Mouse (Mus musculus): ENCODE results near the gene Olfr896-ps1. TPM values are rescaled to one million over a fixed set of nuclear protein-coding genes. Genes with fewer than 3 reads are reported as not detected.

The Olfr896-ps1 gene
- total RNA-seq (2021), result not detected

GRCm38 (mm10) chr9:38290807-38291206 is at the start of gene Olfr896-ps1:
TSS of gene Olfr896-ps1 (plus strand) at chr9:38291107.
- no peak for DNase-seq
- intact Hi-C loops (cut with DNase I), result no loop called here

GRCm38 (mm10) chr9:38252474-38252873 is 38.4 kb upstream of the Olfr896-ps1 start, which contains the start of gene Olfr143:
TSS of gene Olfr143 (plus strand) at chr9:38252774.
- intact Hi-C loops (cut with DNase I), result no loop called here
- no peak for DNase-seq

- intact Hi-C loops (cut with DNase I), result no loop called here
Observed at GRCm38 (mm10) chr9:38267551-38267950, 23.4 kb upstream of the Olfr896-ps1 start, which contains the start of gene Olfr895. TSS of gene Olfr895 (plus strand) at chr9:38267851.

GRCm38 (mm10) chr9:38328760-38329159 is 37.9 kb downstream of the Olfr896-ps1 start, which contains the start of gene Olfr25:
TSS of gene Olfr25 (plus strand) at chr9:38329060.
- DNase-seq, result no peak

More at GRCm38 (mm10) chr9:38267551-38267950, 23.4 kb upstream of the Olfr896-ps1 start, which contains the start of gene Olfr895:
- no peak for DNase-seq

More at GRCm38 (mm10) chr9:38328760-38329159, 37.9 kb downstream of the Olfr896-ps1 start, which contains the start of gene Olfr25:
- intact Hi-C loops (cut with DNase I), result no loop called here

Other genes starting within 250 kb of the Olfr896-ps1 start
- not detected for gene Olfr884, start 244.6 kb upstream of the Olfr896-ps1 start, total RNA-seq (2021)
- not detected for gene Olfr885, start 229.8 kb upstream of the Olfr896-ps1 start, total RNA-seq (2021)
- not detected for gene Olfr887, start 207.0 kb upstream of the Olfr896-ps1 start, total RNA-seq (2021)
- not detected for gene Olfr888, start 183.0 kb upstream of the Olfr896-ps1 start, total RNA-seq (2021)
- not detected for gene Olfr889, start 175.9 kb upstream of the Olfr896-ps1 start, total RNA-seq (2021)
- gene Olfr890, start 148.6 kb upstream of the Olfr896-ps1 start, total RNA-seq (2021), result not detected
- gene Olfr891, start 110.3 kb upstream of the Olfr896-ps1 start, total RNA-seq (2021), result not detected
- gene Olfr893, start 82.7 kb upstream of the Olfr896-ps1 start, total RNA-seq (2021), result not detected
- not detected for gene Olfr894, start 73.1 kb upstream of the Olfr896-ps1 start, total RNA-seq (2021)
- not detected for gene Olfr143, start 38.3 kb upstream of the Olfr896-ps1 start, total RNA-seq (2021)
- gene Olfr895, start 23.3 kb upstream of the Olfr896-ps1 start, total RNA-seq (2021), result not detected
- not detected for gene Olfr25, start 38.0 kb downstream of the Olfr896-ps1 start, total RNA-seq (2021)
- not detected for gene Olfr898, start 57.3 kb downstream of the Olfr896-ps1 start, total RNA-seq (2021)
- not detected for gene Olfr250, start 75.8 kb downstream of the Olfr896-ps1 start, total RNA-seq (2021)
- not detected for gene Olfr251, start 86.0 kb downstream of the Olfr896-ps1 start, total RNA-seq (2021)
- gene Olfr147, start 110.6 kb downstream of the Olfr896-ps1 start, total RNA-seq (2021), result not detected
- not detected for gene Olfr901, start 138.3 kb downstream of the Olfr896-ps1 start, total RNA-seq (2021)
- gene Olfr902, start 156.5 kb downstream of the Olfr896-ps1 start, total RNA-seq (2021), result not detected
- not detected for gene Olfr904, start 172.0 kb downstream of the Olfr896-ps1 start, total RNA-seq (2021)
- not detected for gene Olfr905, start 180.0 kb downstream of the Olfr896-ps1 start, total RNA-seq (2021)
- not detected for gene Olfr906, start 196.0 kb downstream of the Olfr896-ps1 start, total RNA-seq (2021)
- gene Olfr907, start 204.7 kb downstream of the Olfr896-ps1 start, total RNA-seq (2021), result not detected
- not detected for gene Olfr911-ps1, start 230.5 kb downstream of the Olfr896-ps1 start, total RNA-seq (2021)
- not detected for gene Olfr910, start 246.7 kb downstream of the Olfr896-ps1 start, total RNA-seq (2021)